Mouse (Mus musculus) kidney, adult 2 months (tissue): Measurements from ENCODE around the gene Rps27a.

Source experiments
- CTCF ChIP-seq: fragments of 200-500 bp; conservative IDR thresholded peaks from 2 replicates; pipeline ENCODE4 v1.5.1; 2011; ENCODE audit warnings: low read depth, mild to moderate bottlenecking, control low read depth, low read length, moderate library complexity, mixed read lengths; ENCODE audit not compliant: insufficient read depth, insufficient read length
- POLR2A ChIP-seq: fragments of 200-500 bp; IDR thresholded peaks from one replicate; pipeline ENCODE4 v1.6.1; 2011; ENCODE audit warnings: low read depth, low read length, control low read depth

- TF ChIP-seq CTCF (no peak), POLR2A (no peak)
These were observed 12.5 kb upstream of the Rps27a start for GRCm38 (mm10) chr11:29560452-29560851.
